Mouse (Mus musculus) erythroblast, embryonic 14.5 days (primary cell): ENCODE measurements around the gene 2810459M11Rik.

ENCODE experiments used
- GATA1 ChIP-seq: IDR thresholded peaks from 2 replicates; pipeline ENCODE4 v1.6.1; 2012; ENCODE audit warnings: low read length, inconsistent platforms, mixed read lengths
- TAL1 ChIP-seq: IDR thresholded peaks from 3 replicates; pipeline ENCODE4 v1.6.1; 2012; ENCODE audit warnings: low read length, inconsistent platforms, mixed read lengths

DNA sequence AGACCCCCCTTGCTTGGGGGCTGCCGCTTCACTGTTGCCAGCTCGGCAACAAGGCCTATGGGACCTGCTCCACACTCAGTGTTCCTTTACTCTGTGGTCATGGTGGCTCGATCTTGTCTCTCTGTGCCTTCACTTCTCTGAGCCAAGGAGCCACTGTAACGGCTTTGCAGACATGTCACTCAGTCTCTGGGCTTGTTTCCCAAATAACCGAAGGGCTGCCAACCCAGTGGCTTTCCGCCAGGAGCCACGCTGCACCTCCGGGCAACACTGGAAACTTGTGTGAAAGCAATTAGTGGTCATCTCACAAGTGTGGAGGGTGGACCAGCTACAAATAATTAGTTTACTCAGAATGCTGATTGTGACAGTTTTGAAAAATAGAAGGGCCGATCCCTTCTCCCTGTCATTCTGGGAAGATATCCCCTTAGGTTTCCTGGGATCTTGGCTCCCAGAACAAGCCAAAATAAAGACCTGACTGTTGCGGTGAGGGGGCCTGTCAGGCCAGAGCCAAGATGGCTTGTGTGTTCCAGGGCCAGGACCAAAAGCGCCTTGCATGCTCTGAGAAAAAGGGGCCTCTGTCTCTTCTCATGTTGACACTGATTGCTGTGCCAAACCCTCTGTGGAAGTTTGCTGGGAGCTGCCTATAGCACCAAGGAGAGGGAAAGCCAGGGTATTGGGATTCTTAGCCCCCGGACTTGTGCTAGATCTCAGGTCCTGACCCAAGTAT lies 7.7 kb downstream of the 2810459M11Rik start:
- TF ChIP-seq GATA1 (no peak), TAL1 (no peak)
